Mouse (Mus musculus): ENCODE measurements at regions not wholly inside any gene's neighbourhood (a gene's known extent, or its start where the extent isn't known, plus 50 kb on each side); places are given as distances from the start of the nearest gene placed in this dataset.

GRCm38 (mm10) chr2:147699524-147700081 is 337.9 kb downstream of the Pax1 start:
- DNase-seq, result no peak

GRCm38 (mm10) chr2:147691896-147692295 is 330.2 kb downstream of the Pax1 start:
- no peak for DNase-seq

- no peak for DNase-seq
Observed at GRCm38 (mm10) chr2:147690506-147691208, 328.9 kb downstream of the Pax1 start.

- peak; percentile 72 for DNase-seq
Observed at GRCm38 (mm10) chr2:147688742-147689141, 327.0 kb downstream of the Pax1 start.

GRCm38 (mm10) chr2:147656667-147657066 is 294.9 kb downstream of the Pax1 start:
- DNase-seq, result peak; percentile 32

- DNase-seq, result no peak
Observed at GRCm38 (mm10) chr2:147650229-147650628, 288.5 kb downstream of the Pax1 start.

GRCm38 (mm10) chr2:147647972-147648371 is 286.2 kb downstream of the Pax1 start:
- DNase-seq, result no peak

- DNase-seq, result no peak
Observed at GRCm38 (mm10) chr2:147647506-147647905, 285.8 kb downstream of the Pax1 start.

- no peak for DNase-seq
Observed at GRCm38 (mm10) chr2:147637882-147638281, 276.2 kb downstream of the Pax1 start.

GRCm38 (mm10) chr2:147632737-147633136 is 271.0 kb downstream of the Pax1 start:
- DNase-seq, result no peak

GRCm38 (mm10) chr2:147629716-147630115 is 268.0 kb downstream of the Pax1 start:
- DNase-seq, result no peak

GRCm38 (mm10) chr2:147627096-147627495 is 265.4 kb downstream of the Pax1 start:
- no peak for DNase-seq

- no peak for DNase-seq
Observed at GRCm38 (mm10) chr2:147623116-147623515, 261.4 kb downstream of the Pax1 start.

GRCm38 (mm10) chr2:147617849-147618248 is 256.1 kb downstream of the Pax1 start:
- no peak for DNase-seq

GRCm38 (mm10) chr2:147610343-147610742 is 248.6 kb downstream of the Pax1 start:
- DNase-seq, result no peak

GRCm38 (mm10) chr2:147601639-147602038 is 239.9 kb downstream of the Pax1 start:
- DNase-seq, result no peak

- DNase-seq, result no peak
Observed at GRCm38 (mm10) chr2:147572413-147572812, 210.7 kb downstream of the Pax1 start.

GRCm38 (mm10) chr2:147561220-147561619 is 199.5 kb downstream of the Pax1 start:
- no peak for DNase-seq

- DNase-seq, result no peak
Observed at GRCm38 (mm10) chr2:147560426-147561155, 198.9 kb downstream of the Pax1 start.

GRCm38 (mm10) chr2:147529161-147529560 is 167.4 kb downstream of the Pax1 start:
- DNase-seq, result peak; percentile 23

- peak; percentile 62 for DNase-seq
Observed at GRCm38 (mm10) chr2:147515436-147515835, 153.7 kb downstream of the Pax1 start.

- no peak for DNase-seq
Observed at GRCm38 (mm10) chr2:147514748-147515147, 153.0 kb downstream of the Pax1 start.

- DNase-seq, result no peak
Observed at GRCm38 (mm10) chr2:147503962-147504361, 142.2 kb downstream of the Pax1 start.
